Mouse (Mus musculus) gastrocnemius, postnatal 14 days (tissue): ENCODE data around the gene Nell2. TPM values are rescaled to one million over a fixed set of nuclear protein-coding genes. Genes with fewer than 3 reads are reported as not detected.

Source experiments
- DNase-seq: peaks from one replicate; pipeline ENCODE4 v3.0.0; 2021; ENCODE audit warnings: mixed read lengths
- intact Hi-C: fragments of 180-260 bp; cut with DNase I; formaldehyde crosslinking; loops from one replicate; pipeline ENCODE4 v1.15.1; 2025; ENCODE audit warnings: low total_unique reads
- total RNA-seq, 2 experiments: library from RNA; stranded (reverse); gene quantifications; 2 replicates each; pipeline ENCODE4 v1.2.3; 2021

The Nell2 gene
- total RNA-seq, 2 experiments from 2014 or later = 0.33 to 0.51 TPM

- no peak for DNase-seq
- intact Hi-C loops = no loop called here
Observed at GRCm38 (mm10) chr15:95028862-95029486, 499.4 kb downstream of the Nell2 start.

Other genes starting within 250 kb of the Nell2 start
- not detected for gene Dbx2, start 127.4 kb upstream of the Nell2 start, total RNA-seq